Mouse (Mus musculus): ENCODE measurements around the gene Lrrc72. TPM values are rescaled to one million over a fixed set of nuclear protein-coding genes. Genes with fewer than 3 reads are reported as not detected.

Gene Lrrc72
- not detected in 2 replicates for polyA plus RNA-seq (2012; ENCODE audit: insufficient read depth, insufficient read length, missing spikeins)

DNA sequence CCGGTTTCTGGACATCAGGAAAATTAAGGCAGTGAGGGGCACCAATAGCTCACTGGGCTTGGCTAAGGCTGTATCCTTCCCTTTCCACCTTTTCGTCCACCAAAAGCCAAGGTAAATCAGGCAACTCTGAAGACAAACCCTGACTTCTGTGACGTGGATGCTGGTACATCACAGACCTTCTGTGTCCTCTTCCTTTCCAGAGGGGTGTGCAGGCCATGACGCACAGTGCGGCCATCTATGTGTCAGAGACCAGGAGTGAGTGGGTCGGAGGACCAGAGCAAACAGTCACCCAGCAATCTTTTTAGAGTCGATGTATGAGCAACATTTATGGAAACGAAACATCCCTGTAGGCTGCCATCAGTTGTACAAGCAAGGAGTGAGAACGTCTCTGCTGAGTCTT is at the start of gene Lrrc72:
Lrrc72 (minus strand) TSS at position 101 of the 400 bp plus-strand sequence.
- TF ChIP-seq CTCF (IDR thresholded peaks at IDR 0.05; ENCODE audit: low read depth, low read length), result no peak
- no peak for TF ChIP-seq POLR2A (IDR thresholded peaks at IDR 0.05; ENCODE audit: borderline replicate concordance, low read depth, low read length)
- Histone ChIP-seq H3K4me1 (ENCODE audit: control insufficient read depth, insufficient read depth, low read length) (no peaks in the 10 kb centered on the region), H3K4me3 (ENCODE audit: insufficient read depth, low read length) (no peak within 1 kb of the TSS), H3K27ac (ENCODE audit: insufficient read depth, low read depth, low read length) (no peak within 1 kb of the TSS)

DNA sequence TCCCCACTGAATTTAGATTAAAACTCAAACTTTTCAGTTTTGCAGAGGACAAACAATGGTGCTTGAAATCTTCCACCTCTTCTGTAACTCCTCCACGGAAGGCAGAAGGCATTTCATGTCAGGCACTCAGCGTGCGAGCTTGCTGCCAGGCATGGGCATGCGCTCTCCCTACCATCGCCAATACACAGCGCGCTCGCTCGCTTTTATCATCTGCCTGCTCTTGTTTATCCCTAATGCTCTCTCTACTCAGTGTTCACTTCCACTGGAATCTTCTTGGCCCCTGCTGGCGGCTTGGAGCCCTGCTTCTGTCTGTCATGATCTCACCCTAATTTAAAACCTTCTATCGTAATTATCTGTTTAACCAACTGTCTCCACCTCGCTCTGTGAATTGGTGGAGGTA is 49.1 kb upstream of the Lrrc72 start:
- TF ChIP-seq POLR2A (IDR thresholded peaks at IDR 0.05; ENCODE audit: borderline replicate concordance, low read depth, low read length), result no peak
- TF ChIP-seq CTCF (IDR thresholded peaks at IDR 0.05; ENCODE audit: low read depth, low read length), result no peak
- Histone ChIP-seq H3K4me3 (ENCODE audit: insufficient read depth, low read length) (no peak overlapping the region), H3K4me1 (ENCODE audit: control insufficient read depth, insufficient read depth, low read length) (no peaks in the 10 kb centered on the region), H3K27ac (ENCODE audit: insufficient read depth, low read depth, low read length) (no peak overlapping the region)

GRCm38 (mm10) chr12:36291346-36291745 is 38.1 kb upstream of the Lrrc72 start:
- no peak for TF ChIP-seq POLR2A (IDR thresholded peaks at IDR 0.05; ENCODE audit: borderline replicate concordance, low read depth, low read length)
- TF ChIP-seq CTCF (IDR thresholded peaks at IDR 0.05; ENCODE audit: low read depth, low read length), result no peak
- Histone ChIP-seq H3K4me3 (ENCODE audit: insufficient read depth, low read length) (no peak overlapping the region), H3K27ac (ENCODE audit: insufficient read depth, low read depth, low read length) (no peak overlapping the region), H3K4me1 (ENCODE audit: control insufficient read depth, insufficient read depth, low read length) (no peaks in the 10 kb centered on the region)

GRCm38 (mm10) chr12:36290465-36290864 is 37.3 kb upstream of the Lrrc72 start:
- TF ChIP-seq CTCF (IDR thresholded peaks at IDR 0.05; ENCODE audit: low read depth, low read length) (no peak), POLR2A (IDR thresholded peaks at IDR 0.05; ENCODE audit: borderline replicate concordance, low read depth, low read length) (no peak)
- Histone ChIP-seq H3K4me3 (ENCODE audit: insufficient read depth, low read length) (no peak overlapping the region), H3K27ac (ENCODE audit: insufficient read depth, low read depth, low read length) (no peak overlapping the region), H3K4me1 (ENCODE audit: control insufficient read depth, insufficient read depth, low read length) (no peaks in the 10 kb centered on the region)

GRCm38 (mm10) chr12:36289634-36290033 is 36.4 kb upstream of the Lrrc72 start:
- H3K4me3 ChIP-seq (ENCODE audit: insufficient read depth, low read length), result no peak overlapping the region
- H3K4me1 ChIP-seq (ENCODE audit: control insufficient read depth, insufficient read depth, low read length), result no peaks in the 10 kb centered on the region
- H3K27ac ChIP-seq (ENCODE audit: insufficient read depth, low read depth, low read length), result no peak overlapping the region
- TF ChIP-seq POLR2A (IDR thresholded peaks at IDR 0.05; ENCODE audit: borderline replicate concordance, low read depth, low read length) (no peak), CTCF (IDR thresholded peaks at IDR 0.05; ENCODE audit: low read depth, low read length) (no peak)

DNA sequence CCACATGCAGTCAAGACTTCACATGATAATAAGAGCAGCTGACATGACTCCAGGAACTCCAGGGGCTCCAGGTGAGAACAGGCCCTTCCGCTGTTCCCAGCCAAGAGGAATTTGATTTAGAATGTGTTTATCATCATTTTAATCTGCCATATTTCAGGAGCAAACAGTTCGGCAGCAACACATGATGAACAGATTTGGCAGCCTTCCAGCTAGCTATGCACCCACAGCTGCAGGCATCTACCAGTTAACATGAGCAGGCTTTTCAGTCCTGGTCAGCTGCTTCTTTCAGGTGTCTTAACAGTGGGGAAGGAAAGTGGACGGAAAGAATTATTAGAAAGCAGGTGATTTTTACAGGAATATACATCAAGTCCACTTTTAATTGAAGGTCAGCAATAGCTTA is 21.6 kb upstream of the Lrrc72 start:
- Histone ChIP-seq H3K4me3 (ENCODE audit: insufficient read depth, low read length) (no peak overlapping the region), H3K27ac (ENCODE audit: insufficient read depth, low read depth, low read length) (no peak overlapping the region), H3K4me1 (ENCODE audit: control insufficient read depth, insufficient read depth, low read length) (no peaks in the 10 kb centered on the region)
- TF ChIP-seq CTCF (IDR thresholded peaks at IDR 0.05; ENCODE audit: low read depth, low read length), result no peak
- TF ChIP-seq POLR2A (IDR thresholded peaks at IDR 0.05; ENCODE audit: borderline replicate concordance, low read depth, low read length), result no peak

GRCm38 (mm10) chr12:36267670-36268246 is 14.6 kb upstream of the Lrrc72 start:
- TF ChIP-seq POLR2A (IDR thresholded peaks at IDR 0.05; ENCODE audit: borderline replicate concordance, low read depth, low read length) (no peak), CTCF (IDR thresholded peaks at IDR 0.05; ENCODE audit: low read depth, low read length) (no peak)

GRCm38 (mm10) chr12:36262116-36262721 is 9.0 kb upstream of the Lrrc72 start:
- Histone ChIP-seq H3K4me3 (ENCODE audit: insufficient read depth, low read length) (no peak overlapping the region), H3K27ac (ENCODE audit: insufficient read depth, low read depth, low read length) (no peak overlapping the region)

More at GRCm38 (mm10) chr12:36267670-36268246, 14.6 kb upstream of the Lrrc72 start:
- Histone ChIP-seq H3K27ac (ENCODE audit: insufficient read depth, low read depth, low read length) (no peak overlapping the region), H3K4me1 (ENCODE audit: control insufficient read depth, insufficient read depth, low read length) (no peaks in the 10 kb centered on the region), H3K4me3 (ENCODE audit: insufficient read depth, low read length) (no peak overlapping the region)

DNA sequence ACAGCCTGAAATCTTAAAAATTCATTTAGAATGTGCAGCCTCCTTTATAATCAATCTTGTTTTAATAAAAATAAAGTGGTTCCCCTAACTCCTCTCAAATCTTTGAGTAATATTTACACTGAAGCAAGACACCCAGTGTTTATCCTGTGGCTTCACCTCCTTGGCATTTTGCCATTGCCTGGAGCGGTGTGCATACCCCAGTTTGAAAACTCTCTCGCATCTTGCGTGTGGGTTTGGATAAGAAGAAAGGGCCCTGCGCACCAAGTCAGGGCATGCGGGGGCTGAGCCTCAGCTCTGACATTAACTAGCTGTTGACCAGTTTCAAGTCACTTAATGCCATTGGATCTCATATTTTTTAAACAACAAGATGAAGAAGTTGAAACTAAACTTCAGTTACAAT is 2.2 kb upstream of the Lrrc72 start:
- no peak for TF ChIP-seq POLR2A (IDR thresholded peaks at IDR 0.05; ENCODE audit: borderline replicate concordance, low read depth, low read length)
- no peak for TF ChIP-seq CTCF (IDR thresholded peaks at IDR 0.05; ENCODE audit: low read depth, low read length)
- no peaks in the 10 kb centered on the region for H3K4me1 ChIP-seq (ENCODE audit: control insufficient read depth, insufficient read depth, low read length)
- no peak overlapping the region for H3K4me3 ChIP-seq (ENCODE audit: insufficient read depth, low read length)
- H3K27ac ChIP-seq (ENCODE audit: insufficient read depth, low read depth, low read length), result no peak overlapping the region

More at GRCm38 (mm10) chr12:36262116-36262721, 9.0 kb upstream of the Lrrc72 start:
- TF ChIP-seq CTCF (IDR thresholded peaks at IDR 0.05; ENCODE audit: low read depth, low read length), result no peak
- H3K4me1 ChIP-seq (ENCODE audit: control insufficient read depth, insufficient read depth, low read length), result no peaks in the 10 kb centered on the region

- Histone ChIP-seq H3K4me1 (ENCODE audit: control insufficient read depth, insufficient read depth, low read length) (no peaks in the 10 kb centered on the region), H3K27ac (ENCODE audit: insufficient read depth, low read depth, low read length) (no peak overlapping the region), H3K4me3 (ENCODE audit: insufficient read depth, low read length) (no peak overlapping the region)
- TF ChIP-seq CTCF (IDR thresholded peaks at IDR 0.05; ENCODE audit: low read depth, low read length), result no peak
- no peak for TF ChIP-seq POLR2A (IDR thresholded peaks at IDR 0.05; ENCODE audit: borderline replicate concordance, low read depth, low read length)
These were observed 12.0 kb downstream of the Lrrc72 start for GRCm38 (mm10) chr12:36241171-36241570.

All from bone marrow macrophage, adult 2 months (primary cell).